Mouse (Mus musculus): ENCODE results near the gene Gm17349.

- TF ChIP-seq EP300 (IDR thresholded peaks at IDR 0.05; ENCODE audit: low read depth) (no peak), CTCF (IDR thresholded peaks at IDR 0.05; ENCODE audit: low read depth) (no peak)
Measured at GRCm38 (mm10) chr15:99670964-99671670, 34.2 kb downstream of the Gm17349 start.
